Mouse (Mus musculus): ENCODE measurements around the gene Vmn2r79. TPM values are rescaled to one million over a fixed set of nuclear protein-coding genes. Genes with fewer than 3 reads are reported as not detected.
"Not testable (repeated sequence)": the region's sequence is repeated elsewhere in the genome, so short reads cannot be mapped to it uniquely, and the experiment has no call there.

Gene Vmn2r79
- not detected in 2 replicates for polyA plus RNA-seq (2012; rRNA removed)

DNA sequence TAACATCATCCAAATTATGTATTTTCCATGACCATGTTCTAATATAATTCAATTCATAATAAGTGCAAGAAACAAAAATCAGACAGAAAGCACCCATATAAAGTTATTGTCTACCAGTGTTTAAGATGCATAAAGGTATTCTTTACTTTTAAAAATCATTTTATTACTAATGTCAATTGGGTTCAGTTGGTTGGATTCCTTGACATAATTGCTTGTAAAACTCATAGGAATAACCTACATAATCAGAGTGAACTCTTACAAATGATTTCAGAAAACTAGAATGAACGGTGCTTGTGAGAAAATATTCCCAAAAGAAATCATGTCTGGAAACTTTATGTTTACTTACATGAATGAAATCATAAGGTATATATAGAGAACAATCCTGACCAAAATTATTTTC, at the start of gene Vmn2r79:
TSS of gene Vmn2r79 (plus strand) at position 301 of the 400 bp plus-strand sequence.
- not testable (repeated sequence) for DNase-seq; H3K4me3 ChIP-seq (replicated peaks; ENCODE audit: extremely low read depth, low read depth, low read length); H3K4me1 ChIP-seq (ENCODE audit: control insufficient read depth, insufficient read depth, low read length)
- 76% methylated on average over 1 of the region's 1 CpGs for WGBS

DNA sequence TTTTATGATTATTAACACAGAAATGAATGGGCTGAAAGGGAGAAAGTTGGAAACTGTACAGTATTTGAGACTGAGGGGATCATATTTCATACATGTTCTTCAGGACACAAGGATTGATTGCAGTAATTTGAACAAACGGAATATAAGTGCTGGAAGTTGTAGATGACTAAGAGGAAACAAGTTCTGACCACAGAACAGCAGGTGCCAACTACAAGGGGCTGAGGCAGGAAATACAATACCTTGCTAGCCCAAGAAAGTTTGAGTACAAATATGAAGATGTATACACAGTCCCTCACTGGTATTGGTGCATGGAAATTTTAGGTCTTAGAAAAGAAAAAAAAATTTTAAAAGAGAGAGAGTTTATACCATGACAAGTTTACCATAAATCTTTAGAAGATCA, 1.2 kb upstream of the Vmn2r79 start:
- Histone ChIP-seq H3K4me1 (ENCODE audit: control insufficient read depth, insufficient read depth, low read length) (no peaks in the 10 kb centered on the region), H3K4me3 (replicated peaks; ENCODE audit: extremely low read depth, low read depth, low read length) (no peak overlapping the region)
- WGBS, result 32% methylated on average over 1 of the region's 1 CpGs
- DNase-seq, result no peak
- no peak for TF ChIP-seq CTCF (IDR thresholded peaks at IDR 0.05; ENCODE audit: insufficient read depth, low read length)
- TF ChIP-seq POLR2A (IDR thresholded peaks at IDR 0.05; ENCODE audit: borderline replicate concordance, extremely low read depth, low read depth, low read length), result no peak

DNA sequence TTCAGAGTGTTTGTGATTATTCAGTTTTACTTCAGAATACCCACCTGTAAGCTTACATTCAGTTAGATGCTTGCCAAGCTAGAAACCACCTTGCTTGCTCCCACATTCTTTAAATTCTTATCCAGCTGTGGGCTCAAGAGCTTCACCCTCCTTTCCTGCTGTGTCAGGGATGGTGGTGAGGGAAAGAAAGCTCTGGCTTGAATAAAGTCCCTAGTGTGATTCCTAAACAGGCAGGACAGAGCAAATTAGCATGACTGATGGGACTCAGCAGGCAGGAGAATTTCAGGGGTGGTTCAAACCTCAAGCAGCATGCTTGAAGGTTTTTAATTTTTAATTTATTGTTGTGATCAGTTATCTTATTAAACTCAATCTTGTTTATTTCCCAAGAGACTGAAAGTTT, 30.6 kb downstream of the Vmn2r79 start:
- not testable (repeated sequence) for DNase-seq; H3K4me3 ChIP-seq (replicated peaks; ENCODE audit: extremely low read depth, low read depth, low read length)

DNA sequence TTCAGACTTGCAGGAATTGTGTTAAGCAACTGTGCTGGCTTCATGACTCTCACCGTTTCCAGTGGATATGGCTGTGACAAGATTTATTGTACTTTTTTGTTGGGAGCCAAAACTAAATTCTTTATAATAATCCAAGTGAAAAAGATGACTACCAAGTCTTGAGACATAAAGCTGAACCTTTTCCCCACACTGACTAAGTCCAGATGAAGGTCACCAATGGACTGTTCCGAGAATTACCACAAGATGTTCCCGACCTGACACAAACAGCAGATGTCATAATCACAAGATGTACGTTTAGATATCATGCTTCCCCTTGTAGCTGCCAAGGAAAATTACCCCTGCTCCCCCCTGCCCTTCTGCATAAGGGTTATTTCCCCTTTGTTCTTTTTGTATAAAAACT, 67.7 kb downstream of the Vmn2r79 start:
- H3K4me3 ChIP-seq (replicated peaks; ENCODE audit: extremely low read depth, low read depth, low read length), result no peak overlapping the region
- WGBS, result 57% methylated on average over 4 of the region's 4 CpGs
- TF ChIP-seq POLR2A (IDR thresholded peaks at IDR 0.05; ENCODE audit: borderline replicate concordance, extremely low read depth, low read depth, low read length), result no peak
- no peak for TF ChIP-seq CTCF (IDR thresholded peaks at IDR 0.05; ENCODE audit: insufficient read depth, low read length)
- DNase-seq, result no peak
- H3K4me1 ChIP-seq (ENCODE audit: control insufficient read depth, insufficient read depth, low read length), result no peaks in the 10 kb centered on the region

More for the DNA sequence above, 30.6 kb downstream of the Vmn2r79 start:
- H3K4me1 ChIP-seq (ENCODE audit: control insufficient read depth, insufficient read depth, low read length), result not testable (repeated sequence)

Other genes starting within 250 kb of the Vmn2r79 start
- gene Folh1, start 220.2 kb upstream of the Vmn2r79 start, polyA plus RNA-seq (2012; rRNA removed), result 0.05 and 0.11 TPM in 2 replicates
- gene Vmn2r77, start 201.1 kb upstream of the Vmn2r79 start, polyA plus RNA-seq (2012; rRNA removed), result not detected in 2 replicates
- gene Vmn2r78, start 81.0 kb upstream of the Vmn2r79 start, polyA plus RNA-seq (2012; rRNA removed), result not detected in 2 replicates
- 14.8 and 20.7 TPM in 2 replicates for gene Nox4, start 250.0 kb downstream of the Vmn2r79 start, polyA plus RNA-seq (2012; rRNA removed)

Measured in lung, adult 2 months (tissue).